Mouse (Mus musculus) neural tube, embryonic 11.5 days (tissue): ENCODE results near the gene Tnfrsf21. TPM values are rescaled to one million over a fixed set of nuclear protein-coding genes. Genes with fewer than 3 reads are reported as not detected.

Source experiments
- ATAC-seq: fragments of 200-750 bp; cut with Nextera tagmentation; 2 replicates; pipeline ENCODE4 v1.8.0; 2017; ENCODE audit warnings: moderate number of reproducible peaks, mild to moderate bottlenecking, moderate TSS enrichment, moderate library complexity; ENCODE audit not compliant: insufficient read depth, low FRiP score, low TSS enrichment
- DNase-seq: peaks from one replicate; pipeline ENCODE4 v3.0.0-alpha.2; 2015; ENCODE audit warnings: low spot score
- H3K27ac ChIP-seq: fragments of 300-500 bp; sonication (generic); 2 replicates; pipeline ENCODE4 v1.5.1; 2014; ENCODE audit warnings: low read depth, mild to moderate bottlenecking, low read length
- H3K27me3 ChIP-seq: fragments of 300-500 bp; sonication (generic); 2 replicates; pipeline ENCODE4 v1.6.1; 2014; ENCODE audit warnings: mild to moderate bottlenecking, low read length, mixed read lengths; ENCODE audit not compliant: control insufficient read depth, insufficient read depth
- H3K36me3 ChIP-seq: fragments of 300-500 bp; sonication (generic); 2 replicates; pipeline ENCODE4 v1.6.1; 2014; ENCODE audit warnings: mild to moderate bottlenecking, low read length, moderate library complexity, mixed read lengths; ENCODE audit not compliant: control insufficient read depth, insufficient read depth
- H3K4me1 ChIP-seq: fragments of 300-500 bp; sonication (generic); 2 replicates; pipeline ENCODE4 v1.6.1; 2014; ENCODE audit warnings: low read length, mixed read lengths; ENCODE audit not compliant: control insufficient read depth, insufficient read depth
- H3K4me2 ChIP-seq: fragments of 300-500 bp; sonication (generic); 2 replicates; pipeline ENCODE4 v1.6.1; 2014; ENCODE audit warnings: low read depth, mild to moderate bottlenecking, moderate library complexity
- H3K4me3 ChIP-seq: fragments of 300-500 bp; sonication (generic); 2 replicates; pipeline ENCODE4 v1.5.1; 2014; ENCODE audit warnings: low read depth, low read length
- H3K9ac ChIP-seq: fragments of 300-500 bp; sonication (generic); 2 replicates; pipeline ENCODE4 v1.6.1; 2014; ENCODE audit warnings: mild to moderate bottlenecking, low read length
- H3K9me3 ChIP-seq: fragments of 300-500 bp; sonication (generic); 2 replicates; pipeline ENCODE4 v1.6.1; 2016; ENCODE audit warnings: low read length; ENCODE audit not compliant: control insufficient read depth
- WGBS: fragments of 180-500 bp; shearing (Covaris S2); extraction: QIAGEN DNeasy Blood & Tissue Kit; methylation state at CpG from one replicate; pipeline ENCODE4 v1.1.7; 2014; 5-methylcytosine and 5-hydroxymethylcytosine counted together
- polyA plus RNA-seq: library from polyadenylated mRNA; unstranded; fragments of >200 nt; fragmentation: Nextera tagmentation; extraction: Ambion mirVana; gene quantifications from 2 replicates; pipeline ENCODE4 v1.2.1, GENCODE M21; 2014

Tnfrsf21 gene
- polyA plus RNA-seq, 1 experiment from 2014 or later = 50.1 TPM

DNA sequence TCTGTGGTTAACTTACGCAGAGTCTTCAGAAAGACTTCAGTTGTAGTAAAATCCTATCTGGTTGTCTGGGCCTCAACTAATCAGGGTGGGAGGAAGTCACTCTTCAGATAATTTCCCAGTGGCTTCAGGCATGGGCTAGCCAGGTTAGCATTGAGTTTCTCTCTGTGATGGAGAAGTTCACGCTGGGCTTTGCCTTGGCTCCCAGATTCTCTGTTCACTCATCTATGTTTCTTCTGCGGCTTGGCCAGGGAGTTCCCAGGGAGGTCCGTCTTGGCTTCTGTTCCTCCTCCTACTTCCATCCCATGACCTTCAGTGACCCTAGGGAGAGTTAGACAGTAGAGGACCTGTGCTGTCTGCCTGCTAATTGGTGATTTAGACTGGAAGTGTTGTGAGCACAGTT is 61.2 kb downstream of the Tnfrsf21 start:
- no peak overlapping the region; the same call in 1 of the 2 replicates for H3K27ac ChIP-seq
- no peaks in the 10 kb centered on the region for H3K9me3 ChIP-seq
- 51% methylated on average over 4 of the region's 4 CpGs for WGBS
- H3K4me3 ChIP-seq = no peak overlapping the region
- no peak overlapping the region for H3K9ac ChIP-seq
- H3K27me3 ChIP-seq = no peaks in the 10 kb centered on the region
- H3K4me2 ChIP-seq = no peak overlapping the region
- H3K4me1 ChIP-seq = 0 out of 2 replicates have a peak, but pooled peaks cover 3% of the 10 kb centered on the region
- ATAC-seq = no peak
- DNase-seq = no peak
- H3K36me3 ChIP-seq = no peaks in the 10 kb centered on the region

DNA sequence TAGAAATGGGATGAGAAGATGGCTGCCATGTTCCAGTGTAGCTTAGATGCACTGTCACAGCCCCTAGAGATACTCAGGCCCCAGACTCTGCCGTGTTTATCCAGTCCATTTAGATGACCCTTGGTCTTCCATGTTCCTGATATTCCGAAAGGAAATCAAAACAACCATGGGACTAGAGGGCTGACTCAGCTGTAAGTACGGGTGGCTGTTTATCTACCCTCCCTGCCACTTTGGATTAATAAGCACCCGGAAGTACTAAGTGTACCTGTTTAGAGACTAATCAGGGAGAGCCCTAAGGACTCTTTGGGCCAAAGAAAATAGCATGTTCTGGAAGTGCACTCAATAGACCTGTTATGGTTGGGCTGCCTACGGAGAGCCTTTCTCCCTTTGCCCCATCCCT is 64.9 kb downstream of the Tnfrsf21 start:
- DNase-seq (no peak), ATAC-seq (no peak)
- Histone ChIP-seq H3K27ac (no peak overlapping the region), H3K9ac (no peak overlapping the region), H3K4me2 (no peak overlapping the region), H3K4me1 (0 out of 2 replicates have a peak, but pooled peaks cover 3% of the 10 kb centered on the region), H3K4me3 (no peak overlapping the region), H3K36me3 (peaks cover 3% of the 10 kb centered on the region; the same call in 1 of the 2 replicates), H3K9me3 (no peaks in the 10 kb centered on the region), H3K27me3 (no peaks in the 10 kb centered on the region)
- 89% methylated on average over 5 of the region's 5 CpGs for WGBS

DNA sequence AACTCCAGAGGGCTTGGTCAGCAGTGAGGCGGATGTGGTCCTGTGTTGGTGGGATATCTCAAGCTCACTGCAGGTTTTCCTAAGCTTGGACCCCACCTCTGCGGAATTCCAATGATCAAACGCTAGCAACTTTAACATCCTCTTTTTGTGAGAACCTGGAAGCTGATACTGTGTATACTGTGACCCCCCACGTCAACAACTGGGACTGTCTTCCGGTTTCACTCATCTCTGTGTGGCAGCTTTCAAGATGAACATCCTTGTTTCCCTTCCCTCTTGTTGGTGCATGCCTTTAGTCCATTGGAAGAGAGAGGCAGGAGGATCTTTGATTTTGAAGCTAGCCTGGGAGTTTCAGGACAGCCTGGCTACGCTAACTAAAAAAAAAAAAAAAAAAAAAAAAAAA is 73.1 kb downstream of the Tnfrsf21 start:
- H3K36me3 ChIP-seq = peaks cover 8% of the 10 kb centered on the region
- WGBS = 90% methylated on average over 6 of the region's 6 CpGs

DNA sequence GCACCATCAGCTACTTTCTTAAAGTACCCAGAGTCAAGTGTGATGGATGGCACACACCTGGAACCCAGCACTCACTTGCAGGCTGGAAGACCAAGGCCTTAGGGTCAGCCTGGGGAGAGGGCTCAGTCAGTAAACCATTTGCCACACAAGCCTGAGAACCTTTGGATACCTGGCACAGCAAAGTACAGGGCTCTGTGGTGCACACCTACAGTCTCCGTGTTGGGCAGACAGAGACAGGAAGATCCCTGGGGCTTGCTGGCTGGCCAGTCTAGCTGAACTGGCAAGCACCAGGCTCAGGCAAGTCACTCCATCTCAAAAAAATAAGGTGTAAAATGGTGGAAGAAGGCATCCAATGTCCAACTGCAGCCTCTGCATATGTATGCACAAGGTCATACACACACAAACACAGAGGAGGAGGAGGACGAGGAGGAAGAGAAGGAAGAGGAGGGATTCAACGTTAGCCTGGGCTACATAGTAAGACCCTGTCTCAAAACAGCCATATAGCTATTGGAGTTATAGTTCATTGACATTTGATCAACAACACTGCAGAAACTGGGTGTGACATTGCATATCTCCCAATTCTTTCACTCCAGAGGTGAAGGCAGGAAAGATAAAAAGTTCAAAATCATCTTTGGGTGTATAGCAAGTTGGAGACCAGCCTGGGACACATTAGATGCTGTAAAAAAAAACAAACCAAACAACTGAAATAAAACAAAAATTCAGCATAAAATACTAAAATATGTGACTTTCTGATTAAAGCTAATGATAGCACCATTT is 74.8 kb downstream of the Tnfrsf21 start:
- H3K4me1 ChIP-seq = no peaks in the 10 kb centered on the region
- H3K4me3 ChIP-seq = no peak overlapping the region
- no peak overlapping the region for H3K27ac ChIP-seq
- H3K9ac ChIP-seq = no peak overlapping the region
- H3K4me2 ChIP-seq = no peak overlapping the region
- no peak for ATAC-seq
- 89% methylated on average over 3 of the region's 3 CpGs for WGBS
- H3K9me3 ChIP-seq = no peaks in the 10 kb centered on the region
- H3K27me3 ChIP-seq = no peaks in the 10 kb centered on the region
- H3K36me3 ChIP-seq = peaks cover 5% of the 10 kb centered on the region; the same call in 1 of the 2 replicates
- DNase-seq = no peak

More for the DNA sequence above, 73.1 kb downstream of the Tnfrsf21 start:
- no peaks in the 10 kb centered on the region for H3K27me3 ChIP-seq
- no peak overlapping the region for H3K27ac ChIP-seq
- H3K4me1 ChIP-seq = no peaks in the 10 kb centered on the region
- ATAC-seq (no peak), DNase-seq (no peak)
- no peak overlapping the region for H3K4me2 ChIP-seq
- H3K9me3 ChIP-seq = no peaks in the 10 kb centered on the region
- no peak overlapping the region for H3K9ac ChIP-seq
- H3K4me3 ChIP-seq = no peak overlapping the region

DNA sequence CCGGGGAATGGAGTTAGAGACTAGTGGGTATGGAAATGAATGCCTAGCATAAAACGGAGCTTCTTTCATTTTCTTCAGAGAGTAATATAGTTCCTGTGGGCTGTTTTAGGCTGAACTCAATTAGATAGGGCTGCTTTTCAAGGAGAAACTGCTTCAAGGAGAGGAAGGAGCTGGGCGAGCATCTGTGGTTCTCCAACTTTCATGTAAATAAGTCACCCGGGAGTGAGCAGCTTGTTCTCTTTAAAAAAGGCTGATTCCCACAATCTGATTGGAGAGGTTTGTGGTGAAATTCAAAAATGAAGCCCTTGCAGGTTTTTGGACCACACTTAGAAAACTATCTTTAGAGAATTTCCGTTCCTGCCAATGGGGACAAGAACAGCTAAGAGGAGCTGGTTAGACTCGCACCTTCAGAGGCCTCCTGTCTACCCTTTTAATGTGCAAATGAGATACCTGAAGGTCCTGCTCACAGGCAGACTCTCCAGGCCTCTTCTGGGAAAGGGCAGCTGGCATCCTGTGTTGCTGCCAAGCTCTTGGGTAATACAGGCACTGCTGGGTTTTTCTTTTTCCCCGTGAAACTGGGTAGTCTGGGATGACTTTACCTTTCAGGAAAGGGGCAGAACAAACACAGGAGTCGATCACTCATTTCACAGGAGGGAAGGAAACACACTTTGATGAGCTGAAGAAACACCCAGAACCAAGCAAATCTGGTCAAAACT is 76.1 kb downstream of the Tnfrsf21 start:
- Histone ChIP-seq H3K36me3 (peaks cover 3% of the 10 kb centered on the region; the same call in 1 of the 2 replicates), H3K27me3 (no peaks in the 10 kb centered on the region), H3K9ac (no peak overlapping the region), H3K4me1 (no peaks in the 10 kb centered on the region), H3K4me3 (no peak overlapping the region), H3K9me3 (no peaks in the 10 kb centered on the region), H3K4me2 (no peak overlapping the region), H3K27ac (no peak overlapping the region)
- DNase-seq (no peak), ATAC-seq (no peak)
- WGBS = 47% methylated on average over 8 of the region's 8 CpGs

DNA sequence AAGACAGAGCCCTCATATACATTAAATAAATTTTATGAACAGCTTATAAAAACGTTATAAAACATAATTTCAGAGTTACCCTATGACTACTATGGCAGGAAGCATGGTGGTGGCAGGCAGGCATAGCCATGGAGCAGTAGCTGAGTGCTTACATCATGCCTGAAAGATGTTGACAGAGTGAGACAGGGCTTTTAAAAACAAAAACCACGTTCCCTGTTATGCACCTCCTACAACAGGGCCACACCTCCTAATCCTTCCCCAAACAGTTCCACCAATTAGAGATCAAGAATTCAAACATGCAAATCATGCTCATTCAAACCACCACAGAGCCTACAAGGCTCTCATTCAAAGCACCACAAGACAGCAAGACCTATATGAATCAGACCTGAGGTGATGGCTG is 77.9 kb downstream of the Tnfrsf21 start:
- Histone ChIP-seq H3K4me3 (no peak overlapping the region), H3K27me3 (no peaks in the 10 kb centered on the region), H3K4me2 (no peak overlapping the region), H3K9me3 (no peaks in the 10 kb centered on the region), H3K27ac (no peak overlapping the region), H3K36me3 (no peaks in the 10 kb centered on the region), H3K4me1 (no peaks in the 10 kb centered on the region), H3K9ac (no peak overlapping the region)
- no peak for DNase-seq
- 42% methylated on average over 2 of the region's 2 CpGs for WGBS
- ATAC-seq = no peak

DNA sequence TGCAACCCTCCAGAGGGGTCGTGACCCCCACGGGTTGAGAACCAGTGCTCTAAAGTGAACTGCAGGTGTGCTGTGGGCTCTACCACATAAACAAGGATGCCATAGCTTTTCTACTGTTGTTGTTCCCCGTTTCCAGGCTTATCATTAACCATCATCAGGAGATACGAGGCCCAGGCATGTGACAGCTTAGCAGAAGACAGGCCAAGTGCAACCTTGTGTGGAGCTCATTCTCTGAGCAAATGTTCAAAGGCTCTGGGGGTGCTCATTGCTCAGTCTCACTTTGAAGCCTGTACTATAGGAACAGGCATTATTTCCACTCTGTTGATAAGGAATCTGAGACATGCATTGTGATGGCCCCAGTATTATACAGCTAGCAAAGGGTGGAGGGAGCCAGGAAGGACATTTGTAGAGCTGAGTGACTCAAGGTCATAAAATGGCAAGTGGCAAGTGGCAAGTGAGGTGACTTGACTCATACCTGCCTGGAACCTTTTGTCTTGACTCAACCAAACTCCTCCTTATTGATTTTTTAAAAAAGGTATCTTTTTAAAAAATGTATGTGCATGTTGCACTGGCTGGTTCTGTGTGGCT is 80.8 kb downstream of the Tnfrsf21 start:
- no peaks in the 10 kb centered on the region for H3K36me3 ChIP-seq
- H3K4me3 ChIP-seq = no peak overlapping the region
- no peaks in the 10 kb centered on the region for H3K9me3 ChIP-seq
- H3K4me2 ChIP-seq = no peak overlapping the region
- H3K9ac ChIP-seq = no peak overlapping the region
- 77% methylated on average over 4 of the region's 4 CpGs for WGBS
- no peak for DNase-seq
- no peaks in the 10 kb centered on the region for H3K27me3 ChIP-seq
- H3K4me1 ChIP-seq = no peaks in the 10 kb centered on the region
- H3K27ac ChIP-seq = no peak overlapping the region
- no peak for ATAC-seq

DNA sequence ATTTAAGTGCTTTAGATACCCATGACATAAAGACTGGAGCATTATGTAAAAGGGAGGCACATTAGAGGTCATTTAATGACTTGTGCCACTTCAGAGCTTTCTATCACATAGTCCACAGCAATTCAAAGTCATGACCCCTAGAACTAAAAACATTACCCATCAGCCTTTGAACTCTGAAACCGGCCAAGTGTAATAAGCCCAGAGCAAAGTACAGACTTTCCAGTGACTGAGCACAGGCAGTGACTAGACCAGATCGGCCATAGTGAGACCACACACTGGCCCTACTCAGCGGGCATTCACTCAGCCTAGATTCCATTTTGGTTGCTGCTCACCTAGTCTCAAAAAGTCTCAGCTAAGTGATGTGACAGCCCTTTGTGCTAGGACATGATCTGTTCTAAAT is 89.8 kb downstream of the Tnfrsf21 start:
- Histone ChIP-seq H3K9me3 (no peaks in the 10 kb centered on the region), H3K27ac (no peak overlapping the region), H3K4me2 (no peak overlapping the region), H3K36me3 (no peaks in the 10 kb centered on the region), H3K27me3 (no peaks in the 10 kb centered on the region), H3K9ac (no peak overlapping the region), H3K4me3 (no peak overlapping the region), H3K4me1 (no peaks in the 10 kb centered on the region)
- ATAC-seq (no peak), DNase-seq (no peak)
- WGBS = 77% methylated on average over 3 of the region's 3 CpGs
